Mouse (Mus musculus): ENCODE measurements around the gene Epn2. TPM values are rescaled to one million over a fixed set of nuclear protein-coding genes. Genes with fewer than 3 reads are reported as not detected.
A peak's percentile ranks its signal among the peaks of the same experiment; 100 is the strongest.

The Epn2 gene
- polyA plus RNA-seq, 1 experiment from 2014 or later: 22.1 TPM

DNA sequence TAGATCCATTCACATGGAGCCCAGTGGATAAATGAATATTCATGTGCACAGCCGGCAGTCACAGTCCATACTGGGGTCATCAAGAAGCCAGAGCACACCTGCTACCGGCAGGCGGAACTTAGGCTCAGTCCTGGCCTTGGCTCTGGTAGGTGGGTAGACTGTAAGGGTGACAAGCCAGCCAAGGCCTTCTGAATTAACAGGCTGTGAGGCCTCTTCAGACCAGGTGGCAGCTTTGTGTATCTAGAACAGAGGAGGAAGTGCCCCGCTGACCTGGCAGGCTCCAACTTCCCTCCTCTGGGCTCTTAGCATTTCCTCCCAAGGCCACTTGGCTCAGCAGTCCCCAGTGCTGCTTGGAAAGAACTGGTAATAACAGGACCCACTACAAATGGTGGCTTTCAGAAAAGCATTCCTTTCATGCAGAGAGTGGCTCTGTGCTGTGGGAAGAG, 50.2 kb downstream of the Epn2 start:
- whole genome bisulfite sequencing: 38% methylated on average over 4 of the region's 4 CpGs
- H3K9ac ChIP-seq (ENCODE audit: low read depth, low read length): peak overlapping the region; percentile 32; the same call in 1 of the 2 replicates
- H3K4me2 ChIP-seq (ENCODE audit: low read length): no peak overlapping the region
- no peaks in the 10 kb centered on the region for H3K9me3 ChIP-seq (replicated peaks; ENCODE audit: low read length)
- H3K36me3 ChIP-seq (ENCODE audit: insufficient read depth, low read length): peaks cover 13% of the 10 kb centered on the region; the same call in 1 of the 2 replicates
- peak overlapping the region; percentile 64 for H3K27ac ChIP-seq
- DNase-seq (ENCODE audit: low spot score) (peak; percentile 36), ATAC-seq (replicated peaks; ENCODE audit: low FRiP score, low read depth) (no peak; the same call in 1 of the 2 replicates)
- peaks cover 8% of the 10 kb centered on the region; the same call in 1 of the 2 replicates for H3K4me1 ChIP-seq (replicated peaks; ENCODE audit: insufficient read depth, low read length)
- no peak for TF ChIP-seq CTCF (IDR thresholded peaks at IDR 0.05; ENCODE audit: low read depth)
- no peaks in the 10 kb centered on the region for H3K27me3 ChIP-seq (ENCODE audit: insufficient read depth, low read length)
- H3K4me3 ChIP-seq (replicated peaks; ENCODE audit: low read depth, low read length): no peak overlapping the region

DNA sequence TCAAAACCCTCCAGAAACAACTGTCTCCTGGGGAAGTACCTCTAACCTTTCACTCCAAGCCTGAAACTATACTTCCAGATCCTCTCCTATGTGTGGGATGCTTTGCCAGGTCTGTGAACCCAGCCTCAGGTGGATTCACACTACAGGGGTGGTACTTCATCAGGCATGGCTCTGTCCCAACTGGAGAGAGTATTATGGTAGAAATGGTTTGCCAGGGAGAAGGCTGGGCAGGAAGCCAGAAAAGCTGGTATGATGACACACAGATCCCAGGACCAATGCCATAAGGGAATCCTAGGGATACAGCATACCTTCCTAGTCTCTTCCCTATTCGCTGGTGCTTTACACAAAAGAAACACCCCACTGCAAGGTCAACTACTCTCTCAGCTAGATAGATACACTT, 52.6 kb downstream of the Epn2 start:
- Histone ChIP-seq H3K27me3 (ENCODE audit: insufficient read depth, low read length) (no peaks in the 10 kb centered on the region), H3K4me3 (replicated peaks; ENCODE audit: low read depth, low read length) (no peak overlapping the region), H3K9ac (ENCODE audit: low read depth, low read length) (no peak overlapping the region), H3K9me3 (replicated peaks; ENCODE audit: low read length) (no peaks in the 10 kb centered on the region), H3K36me3 (ENCODE audit: insufficient read depth, low read length) (peaks cover 20% of the 10 kb centered on the region), H3K27ac (no peak overlapping the region), H3K4me2 (ENCODE audit: low read length) (no peak overlapping the region), H3K4me1 (replicated peaks; ENCODE audit: insufficient read depth, low read length) (peaks cover 8% of the 10 kb centered on the region; the same call in 1 of the 2 replicates)
- no peak for TF ChIP-seq CTCF (IDR thresholded peaks at IDR 0.05; ENCODE audit: low read depth)
- ATAC-seq (replicated peaks; ENCODE audit: low FRiP score, low read depth) (no peak), DNase-seq (ENCODE audit: low spot score) (no peak)
- WGBS: 100% methylated on average over 1 of the region's 1 CpGs

DNA sequence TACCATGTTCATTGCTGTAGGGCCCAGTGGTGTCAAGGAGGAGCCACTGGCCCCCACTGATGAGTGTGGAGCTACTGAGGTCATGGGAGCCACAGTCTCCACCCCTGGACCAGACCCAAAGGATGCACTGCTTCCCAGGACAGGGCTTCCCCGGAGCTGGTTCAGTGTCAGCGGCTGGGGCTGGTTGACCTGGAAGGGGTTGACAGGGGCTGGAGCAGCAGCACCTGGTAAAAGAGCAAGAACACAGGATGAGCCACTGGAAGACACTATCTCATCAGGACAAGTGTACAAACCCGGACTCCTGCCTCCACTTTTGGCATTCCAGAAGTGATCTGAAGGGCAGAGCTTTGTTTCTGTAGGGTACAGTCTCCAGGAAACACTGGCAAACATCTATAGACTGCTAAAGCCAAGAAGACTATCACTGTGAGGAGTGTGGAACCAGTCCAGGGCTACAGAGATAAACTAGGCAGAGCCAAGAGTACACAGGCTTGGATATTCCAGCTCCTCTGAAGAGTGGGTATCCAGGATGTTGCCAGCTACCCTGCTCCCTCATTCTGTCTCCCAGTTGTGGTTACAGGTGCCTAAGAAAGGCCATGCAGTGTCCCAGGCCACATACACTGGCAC, 59.9 kb downstream of the Epn2 start:
- TF ChIP-seq CTCF (IDR thresholded peaks at IDR 0.05; ENCODE audit: low read depth): no peak
- no peaks in the 10 kb centered on the region for H3K9me3 ChIP-seq (replicated peaks; ENCODE audit: low read length)
- H3K27me3 ChIP-seq (ENCODE audit: insufficient read depth, low read length): no peaks in the 10 kb centered on the region
- WGBS: 95% methylated on average over 3 of the region's 3 CpGs
- H3K4me2 ChIP-seq (ENCODE audit: low read length): no peak overlapping the region
- ATAC-seq (replicated peaks; ENCODE audit: low FRiP score, low read depth): no peak
- no peak overlapping the region for H3K27ac ChIP-seq
- H3K4me3 ChIP-seq (replicated peaks; ENCODE audit: low read depth, low read length): no peak overlapping the region
- DNase-seq (ENCODE audit: low spot score): no peak
- no peak overlapping the region for H3K9ac ChIP-seq (ENCODE audit: low read depth, low read length)
- no peaks in the 10 kb centered on the region for H3K4me1 ChIP-seq (replicated peaks; ENCODE audit: insufficient read depth, low read length)
- peaks cover 37% of the 10 kb centered on the region for H3K36me3 ChIP-seq (ENCODE audit: insufficient read depth, low read length)

DNA sequence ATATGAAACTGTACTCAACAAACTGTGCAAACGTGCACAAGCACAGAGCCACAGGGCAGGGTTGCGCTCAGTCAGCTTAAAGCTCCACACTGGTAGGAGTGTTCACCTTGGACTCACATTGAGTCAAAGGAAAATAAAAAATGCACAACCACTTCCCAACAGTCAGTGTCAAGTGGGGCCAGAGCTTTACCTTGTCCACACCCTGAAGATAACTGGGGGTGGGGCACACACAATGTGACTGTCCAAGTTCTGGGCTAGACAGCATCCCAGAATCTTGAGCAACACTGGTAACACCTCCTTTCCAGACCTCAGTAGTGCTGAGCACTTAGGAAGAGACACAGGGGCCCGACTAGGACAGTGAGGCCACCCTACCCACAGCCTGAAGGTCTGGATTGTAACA, 60.6 kb downstream of the Epn2 start:
- peaks cover 37% of the 10 kb centered on the region for H3K36me3 ChIP-seq (ENCODE audit: insufficient read depth, low read length)
- no peak overlapping the region for H3K9ac ChIP-seq (ENCODE audit: low read depth, low read length)
- no peaks in the 10 kb centered on the region for H3K27me3 ChIP-seq (ENCODE audit: insufficient read depth, low read length)
- H3K9me3 ChIP-seq (replicated peaks; ENCODE audit: low read length): no peaks in the 10 kb centered on the region
- no peak overlapping the region for H3K27ac ChIP-seq
- 90% methylated on average over 3 of the region's 3 CpGs for WGBS
- ATAC-seq (replicated peaks; ENCODE audit: low FRiP score, low read depth): no peak
- H3K4me3 ChIP-seq (replicated peaks; ENCODE audit: low read depth, low read length): no peak overlapping the region
- no peak overlapping the region for H3K4me2 ChIP-seq (ENCODE audit: low read length)
- no peak for TF ChIP-seq CTCF (IDR thresholded peaks at IDR 0.05; ENCODE audit: low read depth)
- no peaks in the 10 kb centered on the region for H3K4me1 ChIP-seq (replicated peaks; ENCODE audit: insufficient read depth, low read length)
- DNase-seq (ENCODE audit: low spot score): no peak

DNA sequence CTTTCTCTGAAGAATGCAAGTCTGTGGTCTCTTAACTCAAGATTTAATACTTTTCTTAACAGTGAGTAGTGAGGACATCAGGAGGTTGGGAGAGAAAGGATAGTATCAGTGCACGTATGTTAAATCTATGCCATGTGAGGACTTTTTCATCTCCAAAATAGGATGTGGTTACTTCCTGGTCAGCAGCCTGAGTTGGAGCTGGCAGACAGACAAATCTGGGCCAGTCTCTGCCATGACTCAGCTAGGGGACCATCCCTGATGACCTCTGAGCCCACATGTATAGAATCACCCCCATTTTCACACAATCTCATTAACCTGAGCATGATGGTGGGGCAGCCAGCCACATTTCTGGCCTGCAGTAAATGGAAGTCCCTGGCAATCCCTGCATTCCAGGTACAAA, 61.5 kb downstream of the Epn2 start:
- Histone ChIP-seq H3K36me3 (ENCODE audit: insufficient read depth, low read length) (peaks cover 40% of the 10 kb centered on the region), H3K27me3 (ENCODE audit: insufficient read depth, low read length) (no peaks in the 10 kb centered on the region), H3K27ac (no peak overlapping the region), H3K4me2 (ENCODE audit: low read length) (no peak overlapping the region), H3K4me3 (replicated peaks; ENCODE audit: low read depth, low read length) (no peak overlapping the region), H3K4me1 (replicated peaks; ENCODE audit: insufficient read depth, low read length) (no peaks in the 10 kb centered on the region), H3K9me3 (replicated peaks; ENCODE audit: low read length) (no peaks in the 10 kb centered on the region), H3K9ac (ENCODE audit: low read depth, low read length) (no peak overlapping the region)
- no peak for DNase-seq (ENCODE audit: low spot score)
- ATAC-seq (replicated peaks; ENCODE audit: low FRiP score, low read depth): no peak
- 78% methylated on average over 1 of the region's 1 CpGs for whole genome bisulfite sequencing
- TF ChIP-seq CTCF (IDR thresholded peaks at IDR 0.05; ENCODE audit: low read depth): no peak

DNA sequence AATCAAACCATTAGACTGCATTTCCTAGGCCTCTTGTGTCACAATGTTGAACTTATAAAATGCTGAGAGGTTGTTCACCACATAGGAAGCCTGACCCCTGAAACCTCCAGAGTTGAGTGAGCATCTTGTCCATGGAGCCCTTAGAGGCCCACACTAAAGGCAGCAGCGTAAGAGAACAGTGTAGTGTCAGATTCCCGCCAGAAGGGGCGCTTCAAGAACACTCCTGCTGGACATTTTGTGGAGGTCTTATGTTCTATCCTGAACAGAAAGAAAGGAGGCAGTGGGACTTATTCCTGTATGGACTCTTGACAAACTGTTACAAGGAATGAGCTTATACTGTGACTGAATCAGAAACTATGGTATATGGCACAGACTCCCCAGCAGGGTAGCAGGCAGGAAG, 64.5 kb downstream of the Epn2 start:
- peak; percentile 75 for DNase-seq (ENCODE audit: low spot score)
- Histone ChIP-seq H3K9me3 (replicated peaks; ENCODE audit: low read length) (no peaks in the 10 kb centered on the region), H3K9ac (ENCODE audit: low read depth, low read length) (no peak overlapping the region), H3K4me3 (replicated peaks; ENCODE audit: low read depth, low read length) (no peak overlapping the region), H3K36me3 (ENCODE audit: insufficient read depth, low read length) (peaks cover 23% of the 10 kb centered on the region), H3K27me3 (ENCODE audit: insufficient read depth, low read length) (no peaks in the 10 kb centered on the region), H3K4me2 (ENCODE audit: low read length) (no peak overlapping the region), H3K4me1 (replicated peaks; ENCODE audit: insufficient read depth, low read length) (no peaks in the 10 kb centered on the region), H3K27ac (no peak overlapping the region)
- TF ChIP-seq CTCF (IDR thresholded peaks at IDR 0.05; ENCODE audit: low read depth): peak; percentile 74
- 43% methylated on average over 3 of the region's 3 CpGs for WGBS
- peak; percentile 47; the same call in 1 of the 2 replicates for ATAC-seq (replicated peaks; ENCODE audit: low FRiP score, low read depth)
